In the genomic region with DNA sequence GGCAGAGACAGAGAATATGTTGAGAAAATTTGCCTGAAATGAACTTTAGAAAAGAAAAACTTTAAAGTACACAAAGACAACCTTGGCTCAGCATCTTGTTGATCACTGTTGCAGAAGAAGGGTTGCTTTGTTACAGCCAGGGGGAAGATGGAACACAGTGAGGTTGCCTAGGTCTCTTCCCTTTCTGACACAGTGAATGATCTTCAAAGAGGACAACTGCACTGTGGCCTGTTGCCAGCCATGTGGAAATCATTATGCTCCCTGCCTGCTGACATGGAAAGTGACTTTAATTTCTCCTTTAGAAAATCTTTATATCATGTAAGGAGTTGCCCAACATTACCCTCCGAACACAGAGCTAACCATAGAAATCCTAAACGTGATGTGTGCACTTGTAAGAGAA, we compare ENCODE assay signal across 21 mouse cellular contexts.
DNase-seq lines count a peak whose midpoint lies in the region; ATAC-seq and TF ChIP-seq lines count a peak whose summit lies in the region.
"Had no signal": no experiment of that assay in that cellular context is flagged by ENCODE, and none has a peak within 500 bp of the region (broad histone marks: within the 10 kb centered on the region; RNA-seq: fewer than 3 reads in every experiment).

No protein-coding gene starts in this region.

- DNase-seq in kidney, adult 2 months = no peak
- DNase-seq in Muller cell, postnatal 12 days (ENCODE audit: inconsistent ontology term) = peak; percentile 54
- peak; percentile 39 for DNase-seq in embryo, embryonic 10.5 days (ENCODE audit: low spot score)
- peak; percentile 29 for DNase-seq in mesoderm, embryonic 11.5 days (ENCODE audit: low read depth, low spot score)
- no peak for DNase-seq in liver, postnatal 0 days
- no peak for DNase-seq in heart, postnatal 10 days
- DNase-seq: adrenal gland, postnatal 14 days; cerebellum, adult 9-11 months; heart, adult 11 months; kidney, adult 11 months; kidney, postnatal 10 days; lung, adult 2 months; lung, postnatal 4 days; right cerebral cortex, postnatal 14 days; thymus, adult 18-20 months had no signal

- H3K9ac ChIP-seq in kidney, embryonic 15.5 days = no peak overlapping the region
- no peak overlapping the region for H3K9ac ChIP-seq in liver, postnatal 0 days (replicated peaks)
- H3K9ac ChIP-seq: embryonic facial prominence, embryonic 12.5 days; heart, embryonic 15.5 days; stomach, embryonic 15.5 days had no signal

- 0 out of 2 replicates have a peak, but pooled peaks have one; percentile 62 for ATAC-seq in kidney, embryonic 15.5 days (replicated peaks; ENCODE audit: low FRiP score)
- ATAC-seq in liver, postnatal 0 days = no peak
- ATAC-seq: forebrain, embryonic 16.5 days had no signal

- TF ChIP-seq CTCF in kidney, adult 2 months (conservative IDR thresholded peaks at IDR 0.05; ENCODE audit: insufficient read depth, insufficient read length, low read depth, low read length) = no peak
- no peak for TF ChIP-seq CTCF in liver, postnatal 0 days (IDR thresholded peaks at IDR 0.05; ENCODE audit: low read depth)

- intact Hi-C loops in heart, postnatal 10 days (cut with DNase I) = no loop called here

- no peak for TF ChIP-seq POLR2A in kidney, adult 2 months (IDR thresholded peaks at IDR 0.05; ENCODE audit: low read depth, low read length)

- H3K36me3 ChIP-seq in kidney, embryonic 15.5 days = no peaks in the 10 kb centered on the region
- no peaks in the 10 kb centered on the region for H3K36me3 ChIP-seq in kidney, adult 2 months (ENCODE audit: control insufficient read depth, insufficient read depth, low read length)
- H3K36me3 ChIP-seq in liver, postnatal 0 days (replicated peaks; ENCODE audit: insufficient read depth, low read length) = no peaks in the 10 kb centered on the region
- H3K36me3 ChIP-seq: embryonic facial prominence, embryonic 12.5 days; heart, embryonic 15.5 days; stomach, embryonic 15.5 days had no signal

- no peaks in the 10 kb centered on the region for H3K9me3 ChIP-seq in kidney, embryonic 15.5 days (replicated peaks)
- H3K9me3 ChIP-seq in liver, postnatal 0 days (ENCODE audit: low read length) = no peaks in the 10 kb centered on the region
- H3K9me3 ChIP-seq: embryonic facial prominence, embryonic 12.5 days; heart, embryonic 15.5 days; stomach, embryonic 15.5 days had no signal

- no peaks in the 10 kb centered on the region for H3K27me3 ChIP-seq in kidney, embryonic 15.5 days
- H3K27me3 ChIP-seq in kidney, adult 2 months (replicated peaks; ENCODE audit: control insufficient read depth, insufficient read depth, low read length) = no peaks in the 10 kb centered on the region
- no peaks in the 10 kb centered on the region for H3K27me3 ChIP-seq in liver, postnatal 0 days (ENCODE audit: insufficient read depth, low read length)
- H3K27me3 ChIP-seq: embryonic facial prominence, embryonic 12.5 days; heart, embryonic 15.5 days; stomach, embryonic 15.5 days had no signal

- no peak overlapping the region for H3K4me2 ChIP-seq in kidney, embryonic 15.5 days
- no peak overlapping the region for H3K4me2 ChIP-seq in liver, postnatal 0 days (ENCODE audit: low read depth, low read length)
- H3K4me2 ChIP-seq: embryonic facial prominence, embryonic 12.5 days; heart, embryonic 15.5 days; midbrain, embryonic 11.5 days; stomach, embryonic 15.5 days had no signal

- H3K27ac ChIP-seq in kidney, embryonic 15.5 days = no peak overlapping the region
- H3K27ac ChIP-seq in kidney, adult 2 months (ENCODE audit: insufficient read depth, low read depth, low read length) = no peak overlapping the region
- H3K27ac ChIP-seq in liver, postnatal 0 days (ENCODE audit: low read depth) = no peak overlapping the region
- H3K27ac ChIP-seq: embryonic facial prominence, embryonic 12.5 days; heart, embryonic 15.5 days; stomach, embryonic 15.5 days had no signal

- TF ChIP-seq EP300 in liver, postnatal 0 days (IDR thresholded peaks at IDR 0.05; ENCODE audit: low read depth) = no peak

- 55% methylated on average over 2 of the region's 2 CpGs for WGBS in kidney, embryonic 15.5 days
- 51% methylated on average over 2 of the region's 2 CpGs for WGBS in kidney, adult 2 months
- WGBS in liver, postnatal 0 days (ENCODE audit: insufficient replicate concordance) = 82% methylated on average over 2 of the region's 2 CpGs

- no peak overlapping the region for H3K4me3 ChIP-seq in kidney, embryonic 15.5 days (replicated peaks)
- no peak overlapping the region for H3K4me3 ChIP-seq in kidney, adult 2 months (ENCODE audit: insufficient read depth, low read depth, low read length)
- no peak overlapping the region for H3K4me3 ChIP-seq in liver, postnatal 0 days (ENCODE audit: low read depth, low read length)
- H3K4me3 ChIP-seq: embryonic facial prominence, embryonic 12.5 days; heart, embryonic 15.5 days; stomach, embryonic 15.5 days had no signal

- no peaks in the 10 kb centered on the region for H3K4me1 ChIP-seq in kidney, embryonic 15.5 days
- H3K4me1 ChIP-seq in kidney, adult 2 months (ENCODE audit: control insufficient read depth, insufficient read depth, low read length) = no peaks in the 10 kb centered on the region
- no peaks in the 10 kb centered on the region for H3K4me1 ChIP-seq in liver, postnatal 0 days (ENCODE audit: insufficient read depth)
- H3K4me1 ChIP-seq: heart, embryonic 15.5 days; stomach, embryonic 15.5 days had no signal

Comparison
In these comparisons a context has a peak if more than half of its experiments do, and no peak if none do; other contexts are left out.
1. DNase-seq: peak in Muller cell, postnatal 12 days (single experiment), embryo, embryonic 10.5 days (single experiment) and mesoderm, embryonic 11.5 days (single experiment); none in kidney, adult 2 months (single experiment), liver, postnatal 0 days (single experiment) and heart, postnatal 10 days (0 of 2).